Mouse (Mus musculus): ENCODE results near the gene Slc25a45.

DNA sequence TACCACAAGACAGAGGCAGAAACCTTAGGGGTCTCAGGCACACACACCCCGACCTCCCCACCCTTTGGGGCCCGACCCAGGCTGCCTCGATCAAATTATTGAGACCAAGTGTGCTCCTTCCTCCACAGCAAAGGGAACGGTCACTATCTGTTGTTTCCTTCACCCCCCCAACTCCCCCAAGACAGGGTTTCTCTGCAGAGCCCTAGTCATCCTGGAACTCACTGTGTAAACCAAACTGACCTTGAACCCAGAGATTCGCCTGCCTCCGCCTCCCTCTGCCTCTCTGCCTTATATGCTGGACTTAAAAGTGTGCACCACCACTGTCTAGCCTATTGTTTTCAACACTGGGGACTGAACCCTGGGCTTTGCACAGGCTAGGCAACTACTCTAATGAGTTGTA, 5.9 kb upstream of the Slc25a45 start:
- TF ChIP-seq CTCF (IDR thresholded peaks at IDR 0.05; ENCODE audit: low read depth, low read length), result no peak
- TF ChIP-seq POLR2A (IDR thresholded peaks at IDR 0.05; ENCODE audit: insufficient read depth, low read length), result no peak
